Mouse (Mus musculus): Measurements from ENCODE around the gene Gm17018. TPM values are rescaled to one million over a fixed set of nuclear protein-coding genes. Genes with fewer than 3 reads are reported as not detected.
A peak's percentile ranks its signal among the peaks of the same experiment; 100 is the strongest.
"Not testable (repeated sequence)": the region's sequence is repeated elsewhere in the genome, so short reads cannot be mapped to it uniquely, and the experiment has no call there.

Gene Gm17018
- polyA plus RNA-seq, 1 experiment from 2014 or later = 50.0 TPM

GRCm38 (mm10) chr19:45535214-45535735 lies 25.1 kb upstream of the Gm17018 start:
- Histone ChIP-seq H3K36me3 (peaks cover 8% of the 10 kb centered on the region), H3K27me3 (peaks cover 27% of the 10 kb centered on the region), H3K4me3 (replicated peaks) (no peak overlapping the region), H3K9ac (replicated peaks) (no peak overlapping the region), H3K4me1 (replicated peaks) (peaks cover 6% of the 10 kb centered on the region), H3K9me3 (no peaks in the 10 kb centered on the region), H3K27ac (no peak overlapping the region), H3K4me2 (replicated peaks) (no peak overlapping the region)
- WGBS = 81% methylated on average over 8 of the region's 8 CpGs
- ATAC-seq = no peak

- H3K9me3 ChIP-seq = no peaks in the 10 kb centered on the region
- peaks cover 33% of the 10 kb centered on the region for H3K27me3 ChIP-seq
- ATAC-seq = no peak
- no peak overlapping the region for H3K4me2 ChIP-seq (replicated peaks)
- no peak overlapping the region for H3K4me3 ChIP-seq (replicated peaks)
- H3K36me3 ChIP-seq = peaks cover 2% of the 10 kb centered on the region; the same call in 1 of the 2 replicates
- no peak overlapping the region for H3K9ac ChIP-seq (replicated peaks)
- peaks cover 12% of the 10 kb centered on the region for H3K4me1 ChIP-seq (replicated peaks)
- 75% methylated on average over 6 of the region's 6 CpGs for WGBS
- H3K27ac ChIP-seq = no peak overlapping the region
These were observed 24.5 kb upstream of the Gm17018 start for GRCm38 (mm10) chr19:45535929-45536328.

- no peak overlapping the region for H3K27ac ChIP-seq
- ATAC-seq = no peak
- H3K9me3 ChIP-seq = no peaks in the 10 kb centered on the region
- 60% methylated on average over 1 of the region's 1 CpGs for WGBS
- no peaks in the 10 kb centered on the region for H3K36me3 ChIP-seq
- peaks cover 24% of the 10 kb centered on the region for H3K4me1 ChIP-seq (replicated peaks)
- no peak overlapping the region for H3K9ac ChIP-seq (replicated peaks)
- H3K4me2 ChIP-seq (replicated peaks) = no peak overlapping the region
- H3K27me3 ChIP-seq = peaks cover 46% of the 10 kb centered on the region
- H3K4me3 ChIP-seq (replicated peaks) = no peak overlapping the region
These were observed 22.9 kb upstream of the Gm17018 start for GRCm38 (mm10) chr19:45537505-45537904.

- no peak overlapping the region for H3K27ac ChIP-seq
- no peaks in the 10 kb centered on the region for H3K36me3 ChIP-seq
- H3K9me3 ChIP-seq = no peaks in the 10 kb centered on the region
- H3K4me1 ChIP-seq (replicated peaks) = peaks cover 26% of the 10 kb centered on the region
- H3K4me3 ChIP-seq (replicated peaks) = peak overlapping the region; percentile 43
- peak overlapping the region; percentile 67 for H3K4me2 ChIP-seq (replicated peaks)
- H3K9ac ChIP-seq (replicated peaks) = peak overlapping the region; percentile 66
- ATAC-seq = 0 out of 2 replicates have a peak, but pooled peaks have one; percentile 2
- 24% methylated on average over 8 of the region's 8 CpGs for WGBS
- peaks cover 76% of the 10 kb centered on the region for H3K27me3 ChIP-seq
These were observed 19.6 kb upstream of the Gm17018 start for GRCm38 (mm10) chr19:45540657-45541408.

- H3K36me3 ChIP-seq = no peaks in the 10 kb centered on the region
- peaks cover 79% of the 10 kb centered on the region for H3K27me3 ChIP-seq
- H3K27ac ChIP-seq = peak overlapping the region; percentile 11
- H3K9ac ChIP-seq (replicated peaks) = peak overlapping the region; percentile 66
- H3K4me2 ChIP-seq (replicated peaks) = peak overlapping the region; percentile 67
- peak; percentile 63 for ATAC-seq
- H3K4me3 ChIP-seq (replicated peaks) = peak overlapping the region; percentile 43
- 0% methylated on average over 36 of the region's 58 CpGs for WGBS
- no peaks in the 10 kb centered on the region for H3K9me3 ChIP-seq
- H3K4me1 ChIP-seq (replicated peaks) = peaks cover 26% of the 10 kb centered on the region
These were observed 18.9 kb upstream of the Gm17018 start for GRCm38 (mm10) chr19:45541409-45542041.

GRCm38 (mm10) chr19:45542061-45542460 lies 18.4 kb upstream of the Gm17018 start:
- ATAC-seq = no peak
- peak overlapping the region; percentile 11 for H3K27ac ChIP-seq
- H3K4me1 ChIP-seq (replicated peaks) = peaks cover 26% of the 10 kb centered on the region
- peak overlapping the region; percentile 66 for H3K9ac ChIP-seq (replicated peaks)
- peaks cover 85% of the 10 kb centered on the region for H3K27me3 ChIP-seq
- H3K9me3 ChIP-seq = no peaks in the 10 kb centered on the region
- WGBS = 14% methylated on average over 3 of the region's 3 CpGs
- H3K36me3 ChIP-seq = no peaks in the 10 kb centered on the region
- H3K4me2 ChIP-seq (replicated peaks) = peak overlapping the region; percentile 67
- H3K4me3 ChIP-seq (replicated peaks) = peak overlapping the region; percentile 43

- Histone ChIP-seq H3K36me3 (no peaks in the 10 kb centered on the region), H3K9ac (replicated peaks) (peak overlapping the region; percentile 44; the same call in 1 of the 2 replicates), H3K9me3 (no peaks in the 10 kb centered on the region), H3K4me1 (replicated peaks) (peaks cover 34% of the 10 kb centered on the region), H3K4me3 (replicated peaks) (peak overlapping the region; percentile 31), H3K27ac (no peak overlapping the region), H3K27me3 (peaks cover 86% of the 10 kb centered on the region), H3K4me2 (replicated peaks) (peak overlapping the region; percentile 64)
- WGBS = 1% methylated on average over 20 of the region's 26 CpGs
- no peak for ATAC-seq
These were observed 16.1 kb upstream of the Gm17018 start for GRCm38 (mm10) chr19:45544152-45544924.

- H3K4me1 ChIP-seq (replicated peaks) = peaks cover 35% of the 10 kb centered on the region
- no peak overlapping the region for H3K27ac ChIP-seq
- peak overlapping the region; percentile 44; the same call in 1 of the 2 replicates for H3K9ac ChIP-seq (replicated peaks)
- peak overlapping the region; percentile 64 for H3K4me2 ChIP-seq (replicated peaks)
- H3K36me3 ChIP-seq = no peaks in the 10 kb centered on the region
- peak; percentile 71 for ATAC-seq
- H3K27me3 ChIP-seq = peaks cover 86% of the 10 kb centered on the region
- H3K9me3 ChIP-seq = no peaks in the 10 kb centered on the region
- under 1% methylated on average over 30 of the region's 30 CpGs for WGBS
- peak overlapping the region; percentile 31 for H3K4me3 ChIP-seq (replicated peaks)
These were observed 15.5 kb upstream of the Gm17018 start for GRCm38 (mm10) chr19:45544925-45545321.

- H3K9ac ChIP-seq (replicated peaks); ATAC-seq; H3K4me2 ChIP-seq (replicated peaks); H3K9me3 ChIP-seq; H3K4me3 ChIP-seq (replicated peaks); H3K27ac ChIP-seq: not testable (repeated sequence)
- H3K27me3 ChIP-seq = peaks cover 62% of the 10 kb centered on the region
- peaks cover 11% of the 10 kb centered on the region for H3K36me3 ChIP-seq
- H3K4me1 ChIP-seq (replicated peaks) = peaks cover 15% of the 10 kb centered on the region
These were observed 12.2 kb upstream of the Gm17018 start for GRCm38 (mm10) chr19:45548196-45548595.

GRCm38 (mm10) chr19:45549128-45549915 lies 11.1 kb upstream of the Gm17018 start:
- 61% methylated on average over 23 of the region's 23 CpGs for WGBS
- H3K27me3 ChIP-seq = peaks cover 51% of the 10 kb centered on the region
- H3K9me3 ChIP-seq = no peaks in the 10 kb centered on the region
- no peak overlapping the region for H3K4me2 ChIP-seq (replicated peaks)
- no peak for ATAC-seq
- H3K9ac ChIP-seq (replicated peaks) = no peak overlapping the region
- no peak overlapping the region for H3K4me3 ChIP-seq (replicated peaks)
- no peak overlapping the region for H3K27ac ChIP-seq
- H3K36me3 ChIP-seq = peaks cover 22% of the 10 kb centered on the region
- H3K4me1 ChIP-seq (replicated peaks) = peaks cover 15% of the 10 kb centered on the region

GRCm38 (mm10) chr19:45549948-45550347 lies 10.5 kb upstream of the Gm17018 start:
- H3K27me3 ChIP-seq = peaks cover 46% of the 10 kb centered on the region
- WGBS = 88% methylated on average over 4 of the region's 4 CpGs
- H3K9ac ChIP-seq (replicated peaks) = no peak overlapping the region
- H3K4me3 ChIP-seq (replicated peaks) = no peak overlapping the region
- peaks cover 9% of the 10 kb centered on the region for H3K4me1 ChIP-seq (replicated peaks)
- ATAC-seq = no peak
- H3K27ac ChIP-seq = no peak overlapping the region
- no peak overlapping the region for H3K4me2 ChIP-seq (replicated peaks)
- no peaks in the 10 kb centered on the region for H3K9me3 ChIP-seq
- peaks cover 29% of the 10 kb centered on the region for H3K36me3 ChIP-seq

Data from midbrain, embryonic 13.5 days (tissue).